In the genomic region with DNA sequence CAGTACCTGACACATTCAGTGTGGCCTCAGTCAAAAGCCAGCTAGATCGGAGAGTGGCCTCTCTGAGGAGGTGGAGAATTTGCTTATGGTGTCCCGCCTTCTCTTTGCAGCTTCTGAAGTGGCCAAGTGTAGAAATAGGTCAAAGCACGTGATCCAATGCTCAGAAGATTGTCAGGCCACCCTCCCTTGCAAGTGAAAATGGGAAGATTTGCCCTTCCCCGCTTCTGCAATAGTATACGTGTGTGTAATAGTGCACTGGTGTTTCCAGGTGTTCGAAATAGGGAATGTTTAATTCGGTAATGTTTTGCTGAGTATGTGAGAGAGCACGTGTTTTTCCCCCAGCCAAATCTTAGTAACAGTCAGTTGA, we compare ENCODE assay signal across 8 mouse cellular contexts. TPM values are rescaled to one million over a fixed set of nuclear protein-coding genes. Genes with fewer than 3 reads are reported as not detected.
DNase-seq lines count a peak whose midpoint lies in the region; ATAC-seq and TF ChIP-seq lines count a peak whose summit lies in the region.

No protein-coding gene starts in this region.

- peak overlapping the region; percentile 72 for H3K4me2 ChIP-seq in forebrain, embryonic 16.5 days (ENCODE audit: low read length)
- H3K4me2 ChIP-seq in lung, postnatal 0 days (replicated peaks; ENCODE audit: low read depth, low read length) = peak overlapping the region; percentile 90

- no peak for DNase-seq in heart, embryonic 10.5 days (ENCODE audit: low spot score)
- no peak for DNase-seq in heart, adult 11 months
- DNase-seq in ES-E14 (ENCODE audit: low read depth, low spot score) (no peak), MN1 (ENCODE audit: low spot score) (no peak)
- no peak for DNase-seq in lung, postnatal 0 days (ENCODE audit: low spot score)
- DNase-seq in adrenal gland, postnatal 36 days = no peak
- no peak for DNase-seq in spleen, postnatal 14 days (ENCODE audit: low spot score in 2 of 2)

- WGBS in heart, embryonic 10.5 days = 22% methylated on average over 8 of the region's 8 CpGs
- 31% methylated on average over 8 of the region's 8 CpGs for WGBS in forebrain, embryonic 16.5 days
- 21% methylated on average over 8 of the region's 8 CpGs for WGBS in lung, postnatal 0 days

- peak overlapping the region; percentile 94 for H3K9ac ChIP-seq in ES-E14 (ENCODE audit: insufficient read depth, low read depth, low read length, poor library complexity, severe bottlenecking)
- H3K9ac ChIP-seq in forebrain, embryonic 16.5 days (replicated peaks; ENCODE audit: low read depth, low read length) = peak overlapping the region; percentile 64
- H3K9ac ChIP-seq in lung, postnatal 0 days (replicated peaks; ENCODE audit: low read depth) = peak overlapping the region; percentile 74

- in situ Hi-C loops in ES-E14 (cut with MboI; ENCODE audit: low sequenced_read_pairs in 2 of 2, unreplicated experiment in 2 of 2) = no loop called here

- H3K9me3 ChIP-seq in heart, embryonic 10.5 days = no peaks in the 10 kb centered on the region
- H3K9me3 ChIP-seq in ES-E14 (ENCODE audit: control insufficient read depth, insufficient read depth, low read depth, low read length) = no peaks in the 10 kb centered on the region
- no peaks in the 10 kb centered on the region for H3K9me3 ChIP-seq in forebrain, embryonic 16.5 days (ENCODE audit: control insufficient read depth, low read length)
- H3K9me3 ChIP-seq in lung, postnatal 0 days (ENCODE audit: low read length) = no peaks in the 10 kb centered on the region

- TF ChIP-seq CTCF in lung, postnatal 0 days (IDR thresholded peaks at IDR 0.05) = no peak

- peaks cover 9% of the 10 kb centered on the region; the same call in 1 of the 2 replicates for H3K27me3 ChIP-seq in heart, embryonic 10.5 days (ENCODE audit: insufficient read depth, poor library complexity, severe bottlenecking)
- no peaks in the 10 kb centered on the region for H3K27me3 ChIP-seq in forebrain, embryonic 16.5 days (replicated peaks; ENCODE audit: control insufficient read depth, insufficient read depth, low read length)
- no peaks in the 10 kb centered on the region for H3K27me3 ChIP-seq in lung, postnatal 0 days (replicated peaks; ENCODE audit: insufficient read depth, low read length)

- H3K4me1 ChIP-seq in heart, embryonic 10.5 days = peaks cover 16% of the 10 kb centered on the region
- peaks cover 0 to 9% of the 10 kb centered on the region in 2 experiments; a peak in 2 of 4 replicates for H3K4me1 ChIP-seq in ES-E14 (ENCODE audit: control insufficient read depth in 2 of 2, insufficient read depth in 2 of 2, low read length in 2 of 2, poor library complexity in 1 of 2)
- H3K4me1 ChIP-seq in forebrain, embryonic 16.5 days (replicated peaks; ENCODE audit: control insufficient read depth, insufficient read depth, low read length) = peaks cover 29% of the 10 kb centered on the region
- H3K4me1 ChIP-seq in lung, postnatal 0 days (ENCODE audit: insufficient read depth, low read depth, low read length) = peaks cover 6% of the 10 kb centered on the region; the same call in 1 of the 2 replicates

- peak overlapping the region; percentile 86 for H3K27ac ChIP-seq in heart, embryonic 10.5 days
- no peak overlapping the region for H3K27ac ChIP-seq in ES-E14 (ENCODE audit: insufficient read depth, low read depth, low read length, poor library complexity, severe bottlenecking)
- no peak overlapping the region for H3K27ac ChIP-seq in forebrain, embryonic 16.5 days (ENCODE audit: low read length)
- no peak overlapping the region for H3K27ac ChIP-seq in lung, postnatal 0 days (ENCODE audit: low read length)

- ATAC-seq in forebrain, embryonic 16.5 days = no peak
- peak; percentile 5; the same call in 1 of the 2 replicates for ATAC-seq in lung, postnatal 0 days

- TF ChIP-seq EP300 in lung, postnatal 0 days (IDR thresholded peaks at IDR 0.05) = no peak

- H3K36me3 ChIP-seq in heart, embryonic 10.5 days = no peaks in the 10 kb centered on the region
- H3K36me3 ChIP-seq in ES-E14 (ENCODE audit: control insufficient read depth, insufficient read depth, low read length, poor library complexity, severe bottlenecking) = peaks cover 6% of the 10 kb centered on the region; the same call in 1 of the 2 replicates
- no peaks in the 10 kb centered on the region for H3K36me3 ChIP-seq in forebrain, embryonic 16.5 days (ENCODE audit: control insufficient read depth, insufficient read depth)
- H3K36me3 ChIP-seq in lung, postnatal 0 days (ENCODE audit: insufficient read depth, low read length) = no peaks in the 10 kb centered on the region

- H3K4me3 ChIP-seq in heart, embryonic 10.5 days = peak overlapping the region; percentile 83
- peak overlapping the region; percentile 83 to 95 for H3K4me3 ChIP-seq in ES-E14 (ENCODE audit: insufficient read depth in 1 of 2, low read depth in 1 of 2, low read length in 2 of 2, poor library complexity in 1 of 2, severe bottlenecking in 1 of 2)
- H3K4me3 ChIP-seq in forebrain, embryonic 16.5 days (replicated peaks; ENCODE audit: low read length) = peak overlapping the region; percentile 60
- peak overlapping the region; percentile 81 for H3K4me3 ChIP-seq in lung, postnatal 0 days (ENCODE audit: low read depth, low read length)

TF ChIP-seq in ES-E14, 5 proteins besides CTCF, POLR2A, EP300 and RAD21:
- TF ChIP-seq MAFK (IDR thresholded peaks at IDR 0.05; ENCODE audit: insufficient read depth, low read depth, low read length) (no peak), CHD2 (IDR thresholded peaks at IDR 0.05; ENCODE audit: low read depth, low read length) (no peak), HCFC1 (IDR thresholded peaks at IDR 0.05; ENCODE audit: borderline replicate concordance, insufficient read depth, low read length) (no peak), ZC3H11A (IDR thresholded peaks at IDR 0.05; ENCODE audit: borderline replicate concordance, low read depth, low read length) (no peak), ZNF384 (IDR thresholded peaks at IDR 0.05; ENCODE audit: low read depth, low read length) (no peak)

RNA-seq across cellular contexts. Expression of a gene that starts 0.8 kb away (rescaled TPM):
- polyA plus RNA-seq in heart, embryonic 10.5 days (2016; fragmentation: Nextera tagmentation; extraction: Ambion mirVana) = 25.3 and 31.8 TPM in 2 replicates
- total RNA-seq in ES-E14 (2012; rRNA removed) = 33.1 and 40.3 TPM in 2 replicates
- polyA plus RNA-seq in forebrain, embryonic 16.5 days (2015; fragmentation: Nextera tagmentation; extraction: Ambion mirVana) = 28.0 and 28.1 TPM in 2 replicates
- 10.0 and 11.1 TPM in 2 replicates for polyA plus RNA-seq in lung, postnatal 0 days (2015; fragmentation: Nextera tagmentation; extraction: Ambion mirVana)
- total RNA-seq in adrenal gland, postnatal 36 days (2021) = 10 to 100 TPM; 27.3 to 30.3 TPM
